ENCODE assay signal across 1 mouse cellular context in genomic region chr8:122962046-122962445, GRCm38 (mm10).
TF ChIP-seq lines count a peak whose summit lies in the region.

No protein-coding gene starts in this region.

TF ChIP-seq in MEL, 35 proteins besides CTCF, POLR2A, EP300 and RAD21 (continued from another document):
- TF ChIP-seq CHD1 (IDR thresholded peaks at IDR 0.05; ENCODE audit: low read depth, low read length): peak; percentile 84; the same call in 1 of the 2 replicates
- TF ChIP-seq MXI1 (IDR thresholded peaks at IDR 0.05; ENCODE audit: low read depth, low read length): peak; percentile 41; the same call in 1 of the 2 replicates
- no peak for TF ChIP-seq GABPA (IDR thresholded peaks at IDR 0.05; ENCODE audit: low read depth, low read length)
- TF ChIP-seq CHD2 (IDR thresholded peaks at IDR 0.05; ENCODE audit: low read length): no peak
